Mouse (Mus musculus) limb, embryonic 14.5 days (tissue): ENCODE data around the gene Tmem164. TPM values are rescaled to one million over a fixed set of nuclear protein-coding genes. Genes with fewer than 3 reads are reported as not detected.

Experiments used
- ATAC-seq: fragments of 200-750 bp; cut with Nextera tagmentation; 2 replicates; pipeline ENCODE4 v1.8.0; 2017; ENCODE audit warnings: low read depth, moderate number of reproducible peaks, moderate TSS enrichment; ENCODE audit not compliant: low FRiP score
- DNase-seq: peaks from one replicate; pipeline ENCODE4 v3.0.0-alpha.2; 2015; ENCODE audit warnings: low spot score
- H3K27ac ChIP-seq: fragments of 300-500 bp; sonication (generic); replicated peaks from 2 replicates; pipeline ENCODE4 v1.5.1; 2014; ENCODE audit warnings: low read depth, mild to moderate bottlenecking, low read length, moderate library complexity, mixed read lengths
- H3K27me3 ChIP-seq: fragments of 300-500 bp; sonication (generic); 2 replicates; pipeline ENCODE4 v1.6.1; 2014; ENCODE audit warnings: low read length, mixed read lengths; ENCODE audit not compliant: control insufficient read depth, insufficient read depth
- H3K36me3 ChIP-seq: fragments of 300-500 bp; sonication (generic); 2 replicates; pipeline ENCODE4 v1.6.1; 2014; ENCODE audit warnings: mild to moderate bottlenecking, low read length, moderate library complexity, mixed read lengths; ENCODE audit not compliant: control insufficient read depth, insufficient read depth
- H3K4me1 ChIP-seq: fragments of 300-500 bp; sonication (generic); 2 replicates; pipeline ENCODE4 v1.6.1; 2014; ENCODE audit warnings: antibody characterized with exemption, low read length, mixed read lengths; ENCODE audit not compliant: control insufficient read depth, insufficient read depth
- H3K4me2 ChIP-seq: fragments of 300-500 bp; sonication (generic); replicated peaks from 2 replicates; pipeline ENCODE4 v1.6.1; 2014; ENCODE audit warnings: low read depth, mild to moderate bottlenecking, low read length, moderate library complexity; ENCODE audit not compliant: severe bottlenecking
- H3K4me3 ChIP-seq: fragments of 300-500 bp; sonication (generic); replicated peaks from 2 replicates; pipeline ENCODE4 v1.5.1; 2014; ENCODE audit warnings: low read length
- H3K9ac ChIP-seq: fragments of 300-500 bp; sonication (generic); 2 replicates; pipeline ENCODE4 v1.6.1; 2014; ENCODE audit warnings: mild to moderate bottlenecking, low read depth, low read length, moderate library complexity; ENCODE audit not compliant: severe bottlenecking
- H3K9me3 ChIP-seq: fragments of 300-500 bp; sonication (generic); 2 replicates; pipeline ENCODE4 v1.6.1; 2016; ENCODE audit warnings: low read length; ENCODE audit not compliant: control insufficient read depth
- POLR2A ChIP-seq: fragments of 200-500 bp; IDR thresholded peaks from 2 replicates; pipeline ENCODE4 v1.8.0; 2012; ENCODE audit warnings: inconsistent platforms, mild to moderate bottlenecking, moderate library complexity, borderline replicate concordance; ENCODE audit not compliant: insufficient read depth, insufficient read length; ENCODE audit errors: extremely low read depth
- WGBS: fragments of 180-500 bp; shearing (Covaris S2); extraction: QIAGEN DNeasy Blood & Tissue Kit; methylation state at CpG from one replicate; pipeline ENCODE4 v1.1.7; 2014; 5-methylcytosine and 5-hydroxymethylcytosine counted together
- polyA plus RNA-seq, 2 experiments: library from polyadenylated mRNA; depleted of rRNA in 1 of 2; stranded (reverse) in 1 of 2; unstranded in 1 of 2; fragments of >200 nt; fragmentation: Nextera tagmentation in 1 of 2; extraction: Ambion mirVana in 1 of 2; gene quantifications; 2 replicates each; pipeline versions ENCODE4 v1.2.1 to v1.2.3; 2012 to 2014

Gene Tmem164
- polyA plus RNA-seq, 2 experiments, result 40.1 to 62.2 TPM

GRCm38 (mm10) chrX:142737719-142738118 lies 56.5 kb downstream of the Tmem164 start:
- no peak overlapping the region for H3K4me2 ChIP-seq
- no peak overlapping the region for H3K27ac ChIP-seq
- TF ChIP-seq POLR2A, result no peak
- 52% methylated on average over 6 of the region's 6 CpGs for WGBS
- no peak overlapping the region for H3K4me3 ChIP-seq
- ATAC-seq (peak; percentile 44; the same call in 1 of the 2 replicates), DNase-seq (peak; percentile 20)
- H3K36me3 ChIP-seq, result peaks cover 10% of the 10 kb centered on the region; the same call in 1 of the 2 replicates
- H3K9me3 ChIP-seq, result no peaks in the 10 kb centered on the region
- no peak overlapping the region for H3K9ac ChIP-seq
- 0 out of 2 replicates have a peak, but pooled peaks cover 4% of the 10 kb centered on the region for H3K4me1 ChIP-seq
- no peaks in the 10 kb centered on the region for H3K27me3 ChIP-seq

- H3K9me3 ChIP-seq, result no peaks in the 10 kb centered on the region
- ATAC-seq (no peak), DNase-seq (no peak)
- H3K4me3 ChIP-seq, result no peak overlapping the region
- no peak overlapping the region for H3K27ac ChIP-seq
- TF ChIP-seq POLR2A, result no peak
- H3K9ac ChIP-seq, result no peak overlapping the region
- H3K4me2 ChIP-seq, result no peak overlapping the region
- H3K27me3 ChIP-seq, result no peaks in the 10 kb centered on the region
- peaks cover 5% of the 10 kb centered on the region; the same call in 1 of the 2 replicates for H3K36me3 ChIP-seq
- H3K4me1 ChIP-seq, result no peaks in the 10 kb centered on the region
These were observed 66.2 kb downstream of the Tmem164 start for GRCm38 (mm10) chrX:142747428-142747827.

GRCm38 (mm10) chrX:142748574-142748973 lies 67.4 kb downstream of the Tmem164 start:
- TF ChIP-seq POLR2A, result no peak
- H3K9me3 ChIP-seq, result no peaks in the 10 kb centered on the region
- no peak overlapping the region for H3K9ac ChIP-seq
- no peaks in the 10 kb centered on the region for H3K4me1 ChIP-seq
- DNase-seq (no peak), ATAC-seq (no peak)
- H3K36me3 ChIP-seq, result peaks cover 4% of the 10 kb centered on the region; the same call in 1 of the 2 replicates
- H3K4me2 ChIP-seq, result no peak overlapping the region
- no peaks in the 10 kb centered on the region for H3K27me3 ChIP-seq
- H3K4me3 ChIP-seq, result no peak overlapping the region
- 85% methylated on average over 3 of the region's 3 CpGs for WGBS
- no peak overlapping the region for H3K27ac ChIP-seq

- H3K4me3 ChIP-seq, result no peak overlapping the region
- WGBS, result 79% methylated on average over 4 of the region's 4 CpGs
- H3K4me1 ChIP-seq, result no peaks in the 10 kb centered on the region
- no peak overlapping the region for H3K9ac ChIP-seq
- H3K27me3 ChIP-seq, result no peaks in the 10 kb centered on the region
- no peak overlapping the region for H3K4me2 ChIP-seq
- no peak overlapping the region for H3K27ac ChIP-seq
- ATAC-seq (no peak), DNase-seq (no peak)
- TF ChIP-seq POLR2A, result no peak
- peaks cover 7% of the 10 kb centered on the region for H3K36me3 ChIP-seq
- no peaks in the 10 kb centered on the region for H3K9me3 ChIP-seq
These were observed 69.6 kb downstream of the Tmem164 start for GRCm38 (mm10) chrX:142750775-142751174.

- DNase-seq (no peak), ATAC-seq (no peak)
- Histone ChIP-seq H3K4me2 (no peak overlapping the region), H3K4me1 (no peaks in the 10 kb centered on the region), H3K27me3 (no peaks in the 10 kb centered on the region), H3K9me3 (no peaks in the 10 kb centered on the region), H3K9ac (no peak overlapping the region), H3K36me3 (peaks cover 6% of the 10 kb centered on the region), H3K27ac (no peak overlapping the region), H3K4me3 (no peak overlapping the region)
- TF ChIP-seq POLR2A, result no peak
- WGBS, result 79% methylated on average over 6 of the region's 6 CpGs
These were observed 74.3 kb downstream of the Tmem164 start for GRCm38 (mm10) chrX:142755542-142755941.

GRCm38 (mm10) chrX:142760415-142760814 lies 79.2 kb downstream of the Tmem164 start:
- Histone ChIP-seq H3K4me2 (no peak overlapping the region), H3K27ac (no peak overlapping the region), H3K4me3 (no peak overlapping the region), H3K9ac (no peak overlapping the region), H3K4me1 (no peaks in the 10 kb centered on the region), H3K9me3 (no peaks in the 10 kb centered on the region), H3K27me3 (no peaks in the 10 kb centered on the region), H3K36me3 (peaks cover 5% of the 10 kb centered on the region)
- TF ChIP-seq POLR2A, result no peak
- ATAC-seq (no peak), DNase-seq (no peak)
- 66% methylated on average over 6 of the region's 6 CpGs for WGBS
